In the genomic region with DNA sequence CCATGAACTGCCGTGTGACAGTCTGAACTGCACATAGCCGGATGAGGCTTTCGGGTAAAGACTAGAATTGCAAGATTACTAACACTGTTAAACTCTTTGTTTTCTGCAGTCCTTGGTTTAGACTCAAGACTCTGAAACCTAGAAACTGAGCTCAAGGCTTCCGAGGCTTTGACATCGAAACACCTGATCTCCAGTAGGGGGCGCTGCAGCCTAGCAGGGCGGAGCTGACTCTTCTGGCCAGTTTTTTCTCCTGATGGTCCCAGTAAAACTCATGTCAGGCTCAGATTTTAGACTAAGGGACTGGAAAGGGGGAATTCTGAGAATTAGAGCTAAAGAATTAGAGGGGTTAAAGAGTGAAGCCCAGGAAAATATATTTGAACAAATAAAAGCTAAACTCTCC, we compare ENCODE assay signal across 9 mouse cellular contexts. TPM values are rescaled to one million over a fixed set of nuclear protein-coding genes. Genes with fewer than 3 reads are reported as not detected.
DNase-seq lines count a peak whose midpoint lies in the region; ATAC-seq and TF ChIP-seq lines count a peak whose summit lies in the region.
"Had no signal": no experiment of that assay in that cellular context is flagged by ENCODE, and none has a peak within 500 bp of the region (broad histone marks: within the 10 kb centered on the region; RNA-seq: fewer than 3 reads in every experiment).

No protein-coding gene starts in this region.

- intact Hi-C loops in left cerebral cortex, postnatal 14 days (cut with DNase I), result no loop called here

- no peaks in the 10 kb centered on the region for H3K9me3 ChIP-seq in heart, embryonic 12.5 days (replicated peaks)
- H3K9me3 ChIP-seq: embryonic facial prominence, embryonic 13.5 days had no signal

- TF ChIP-seq CTCF in olfactory bulb, adult 2 months (IDR thresholded peaks at IDR 0.05; ENCODE audit: insufficient read depth, low read depth, low read length), result peak; percentile 64; the same call in 1 of the 2 replicates
- TF ChIP-seq CTCF in thymus, adult 2 months (IDR thresholded peaks at IDR 0.05; ENCODE audit: borderline replicate concordance, control insufficient read depth, extremely low read depth, insufficient read depth, low read length, poor library complexity), result peak; percentile 70; the same call in 1 of the 2 replicates

- peak; percentile 21 to 64 for DNase-seq in heart, adult 9 months (ENCODE audit: low spot score in 2 of 2)
- DNase-seq in MN1 (ENCODE audit: low spot score), result peak; percentile 72
- peak; percentile 92 to 94 for DNase-seq in cerebellum, postnatal 10 days
- DNase-seq in left cerebral cortex, postnatal 14 days (ENCODE audit: low spot score in 2 of 2), result peak; percentile 68 to 79
- DNase-seq in thymus, adult 2 months, result peak; percentile 84

- H3K27ac ChIP-seq in heart, embryonic 12.5 days (ENCODE audit: poor library complexity, severe bottlenecking), result no peak overlapping the region
- H3K27ac ChIP-seq in olfactory bulb, adult 2 months (ENCODE audit: insufficient read depth, low read depth, low read length), result no peak overlapping the region
- H3K27ac ChIP-seq in thymus, adult 2 months (ENCODE audit: control insufficient read depth, insufficient read depth, low read length), result peak overlapping the region; percentile 32; the same call in 1 of the 2 replicates
- H3K27ac ChIP-seq: embryonic facial prominence, embryonic 13.5 days had no signal

- no peak overlapping the region for H3K4me2 ChIP-seq in heart, embryonic 12.5 days
- H3K4me2 ChIP-seq: embryonic facial prominence, embryonic 13.5 days had no signal

- 0 out of 2 replicates have a peak, but pooled peaks cover 6% of the 10 kb centered on the region for H3K27me3 ChIP-seq in heart, embryonic 12.5 days (replicated peaks)
- H3K27me3 ChIP-seq in thymus, adult 2 months (ENCODE audit: control insufficient read depth, insufficient read depth, low read length), result no peaks in the 10 kb centered on the region
- H3K27me3 ChIP-seq: embryonic facial prominence, embryonic 13.5 days had no signal

- no peak overlapping the region for H3K9ac ChIP-seq in heart, embryonic 12.5 days
- H3K9ac ChIP-seq: embryonic facial prominence, embryonic 13.5 days had no signal

- 8% methylated on average over 7 of the region's 7 CpGs for WGBS in heart, embryonic 12.5 days
- 19% methylated on average over 7 of the region's 7 CpGs for WGBS in olfactory bulb, adult 2 months
- WGBS in thymus, adult 2 months, result 20% methylated on average over 7 of the region's 7 CpGs

- TF ChIP-seq POLR2A in olfactory bulb, adult 2 months (IDR thresholded peaks at IDR 0.05; ENCODE audit: insufficient read depth, low read depth, low read length), result no peak
- TF ChIP-seq POLR2A in thymus, adult 2 months (IDR thresholded peaks at IDR 0.05; ENCODE audit: control insufficient read depth, extremely low read depth, insufficient read depth, low read length, poor library complexity), result no peak

- H3K4me1 ChIP-seq in heart, embryonic 12.5 days (replicated peaks), result no peaks in the 10 kb centered on the region
- no peaks in the 10 kb centered on the region for H3K4me1 ChIP-seq in olfactory bulb, adult 2 months (ENCODE audit: control insufficient read depth, insufficient read depth, low read length)
- H3K4me1 ChIP-seq in thymus, adult 2 months (replicated peaks; ENCODE audit: control insufficient read depth, insufficient read depth, low read length), result peaks cover 46% of the 10 kb centered on the region

- H3K4me3 ChIP-seq in heart, embryonic 12.5 days, result no peak overlapping the region
- no peak overlapping the region for H3K4me3 ChIP-seq in olfactory bulb, adult 2 months (ENCODE audit: insufficient read depth, low read depth, low read length)
- no peak overlapping the region for H3K4me3 ChIP-seq in thymus, adult 2 months (ENCODE audit: control insufficient read depth, insufficient read depth, low read length)
- H3K4me3 ChIP-seq: embryonic facial prominence, embryonic 13.5 days had no signal

- no peak for ATAC-seq in heart, embryonic 12.5 days (ENCODE audit: insufficient number of reproducible peaks, low FRiP score)
- peak; percentile 53; the same call in 1 of the 2 replicates for ATAC-seq in granulocyte monocyte progenitor cell, adult 5-6 weeks (replicated peaks; ENCODE audit: poor library complexity, severe bottlenecking)

- no peaks in the 10 kb centered on the region for H3K36me3 ChIP-seq in heart, embryonic 12.5 days
- no peaks in the 10 kb centered on the region for H3K36me3 ChIP-seq in thymus, adult 2 months (ENCODE audit: control insufficient read depth, insufficient read depth, low read length)
- H3K36me3 ChIP-seq: embryonic facial prominence, embryonic 13.5 days had no signal

RNA-seq across cellular contexts. Expression of a gene that starts 6.1 kb away (rescaled TPM):
- not detected in 2 replicates for polyA plus RNA-seq in heart, embryonic 12.5 days (2016; fragmentation: Nextera tagmentation; extraction: Ambion mirVana)
- not detected in 2 replicates for total RNA-seq in granulocyte monocyte progenitor cell, adult 5-6 weeks (2014; fragmentation: Nextera tagmentation)
- not detected in 2 replicates for total RNA-seq in granulocyte monocyte progenitor cell, adult 5-6 weeks (2017)
- not detected for total RNA-seq in left cerebral cortex, postnatal 14 days (2021)
- not detected in 2 replicates for polyA plus RNA-seq in olfactory bulb, adult 2 months (2012; ENCODE audit: insufficient read depth, insufficient read length, low replicate concordance, missing spikeins)
- 0.74 and 1.7 TPM in 2 replicates for polyA plus RNA-seq in thymus, adult 2 months (2012; rRNA removed)
- polyA plus RNA-seq: embryonic facial prominence, embryonic 13.5 days had no signal

RNA-seq across cellular contexts. Expression of a gene that starts 23.2 kb away (rescaled TPM):
- polyA plus RNA-seq in heart, embryonic 12.5 days (2016; fragmentation: Nextera tagmentation; extraction: Ambion mirVana), result not detected in 2 replicates
- not detected in 2 replicates for total RNA-seq in granulocyte monocyte progenitor cell, adult 5-6 weeks (2014; fragmentation: Nextera tagmentation)
- not detected in 2 replicates for total RNA-seq in granulocyte monocyte progenitor cell, adult 5-6 weeks (2017)
- total RNA-seq in left cerebral cortex, postnatal 14 days (2021), result under 1 TPM; 0.42 to 0.53 TPM
- polyA plus RNA-seq in olfactory bulb, adult 2 months (2012; ENCODE audit: insufficient read depth, insufficient read length, low replicate concordance, missing spikeins), result not detected in 2 replicates
- 0.47 and 0.66 TPM in 2 replicates for polyA plus RNA-seq in thymus, adult 2 months (2012; rRNA removed)

RNA-seq across cellular contexts. Expression of a gene that starts 28.6 kb away (rescaled TPM):
- 1.3 and 1.5 TPM in 2 replicates for polyA plus RNA-seq in heart, embryonic 12.5 days (2016; fragmentation: Nextera tagmentation; extraction: Ambion mirVana)
- total RNA-seq in granulocyte monocyte progenitor cell, adult 5-6 weeks (2014; fragmentation: Nextera tagmentation), result not detected in 2 replicates
- total RNA-seq in granulocyte monocyte progenitor cell, adult 5-6 weeks (2017), result 0.21 TPM in 1 of 2 replicates, not detected in the other
- 1 to 10 TPM; 1.9 to 2.0 TPM for total RNA-seq in left cerebral cortex, postnatal 14 days (2021)
- polyA plus RNA-seq in olfactory bulb, adult 2 months (2012; ENCODE audit: insufficient read depth, insufficient read length, low replicate concordance, missing spikeins), result not detected in 2 replicates
- 0.03 and 1.1 TPM in 2 replicates for polyA plus RNA-seq in thymus, adult 2 months (2012; rRNA removed)

RNA-seq across cellular contexts. Expression of a gene that starts 42.8 kb away (rescaled TPM):
- polyA plus RNA-seq in heart, embryonic 12.5 days (2016; fragmentation: Nextera tagmentation; extraction: Ambion mirVana), result 0.06 and 0.65 TPM in 2 replicates
- not detected in 2 replicates for total RNA-seq in granulocyte monocyte progenitor cell, adult 5-6 weeks (2014; fragmentation: Nextera tagmentation)
- total RNA-seq in granulocyte monocyte progenitor cell, adult 5-6 weeks (2017), result not detected in 2 replicates
- total RNA-seq in left cerebral cortex, postnatal 14 days (2021), result 1 to 10 TPM; 4.1 to 4.5 TPM
- not detected in 2 replicates for polyA plus RNA-seq in olfactory bulb, adult 2 months (2012; ENCODE audit: insufficient read depth, insufficient read length, low replicate concordance, missing spikeins)
- 11.3 and 12.3 TPM in 2 replicates for polyA plus RNA-seq in thymus, adult 2 months (2012; rRNA removed)

RNA-seq across cellular contexts. Expression of a gene that starts 43.1 kb away (rescaled TPM):
- 1.3 and 1.4 TPM in 2 replicates for polyA plus RNA-seq in heart, embryonic 12.5 days (2016; fragmentation: Nextera tagmentation; extraction: Ambion mirVana)
- 0.41 TPM in 1 of 2 replicates, not detected in the other for total RNA-seq in granulocyte monocyte progenitor cell, adult 5-6 weeks (2014; fragmentation: Nextera tagmentation)
- total RNA-seq in granulocyte monocyte progenitor cell, adult 5-6 weeks (2017), result 0.04 TPM in 1 of 2 replicates, not detected in the other
- 10 to 100 TPM in 1 of 2 experiments, 1 to 10 TPM in 1; 9.6 to 10.0 TPM for total RNA-seq in left cerebral cortex, postnatal 14 days (2021)
- polyA plus RNA-seq in olfactory bulb, adult 2 months (2012; ENCODE audit: insufficient read depth, insufficient read length, low replicate concordance, missing spikeins), result not detected in 2 replicates
- polyA plus RNA-seq in thymus, adult 2 months (2012; rRNA removed), result 142 and 145 TPM in 2 replicates

Comparison
In these comparisons a context has a peak if more than half of its experiments do, and no peak if none do; other contexts are left out.
1. DNase-seq: peak in every context shown above with its lines; median percentile 93 in cerebellum, postnatal 10 days; 84 in thymus, adult 2 months; 74 in left cerebral cortex, postnatal 14 days; 72 in MN1; 42 in heart, adult 9 months.